Mouse (Mus musculus) neural tube, embryonic 11.5 days (tissue): ENCODE results near the gene Bace1. TPM values are rescaled to one million over a fixed set of nuclear protein-coding genes. Genes with fewer than 3 reads are reported as not detected.
"Not testable (repeated sequence)": the region's sequence is repeated elsewhere in the genome, so short reads cannot be mapped to it uniquely, and the experiment has no call there.

Experiments used
- ATAC-seq: fragments of 200-750 bp; cut with Nextera tagmentation; 2 replicates; pipeline ENCODE4 v1.8.0; 2017; ENCODE audit warnings: moderate number of reproducible peaks, mild to moderate bottlenecking, moderate TSS enrichment, moderate library complexity; ENCODE audit not compliant: insufficient read depth, low FRiP score, low TSS enrichment
- DNase-seq: peaks from one replicate; pipeline ENCODE4 v3.0.0-alpha.2; 2015; ENCODE audit warnings: low spot score
- H3K27ac ChIP-seq: fragments of 300-500 bp; sonication (generic); 2 replicates; pipeline ENCODE4 v1.5.1; 2014; ENCODE audit warnings: low read depth, mild to moderate bottlenecking, low read length
- H3K27me3 ChIP-seq: fragments of 300-500 bp; sonication (generic); 2 replicates; pipeline ENCODE4 v1.6.1; 2014; ENCODE audit warnings: mild to moderate bottlenecking, low read length, mixed read lengths; ENCODE audit not compliant: control insufficient read depth, insufficient read depth
- H3K36me3 ChIP-seq: fragments of 300-500 bp; sonication (generic); 2 replicates; pipeline ENCODE4 v1.6.1; 2014; ENCODE audit warnings: mild to moderate bottlenecking, low read length, moderate library complexity, mixed read lengths; ENCODE audit not compliant: control insufficient read depth, insufficient read depth
- H3K4me1 ChIP-seq: fragments of 300-500 bp; sonication (generic); 2 replicates; pipeline ENCODE4 v1.6.1; 2014; ENCODE audit warnings: low read length, mixed read lengths; ENCODE audit not compliant: control insufficient read depth, insufficient read depth
- H3K4me2 ChIP-seq: fragments of 300-500 bp; sonication (generic); 2 replicates; pipeline ENCODE4 v1.6.1; 2014; ENCODE audit warnings: low read depth, mild to moderate bottlenecking, moderate library complexity
- H3K4me3 ChIP-seq: fragments of 300-500 bp; sonication (generic); 2 replicates; pipeline ENCODE4 v1.5.1; 2014; ENCODE audit warnings: low read depth, low read length
- H3K9ac ChIP-seq: fragments of 300-500 bp; sonication (generic); 2 replicates; pipeline ENCODE4 v1.6.1; 2014; ENCODE audit warnings: mild to moderate bottlenecking, low read length
- H3K9me3 ChIP-seq: fragments of 300-500 bp; sonication (generic); 2 replicates; pipeline ENCODE4 v1.6.1; 2016; ENCODE audit warnings: low read length; ENCODE audit not compliant: control insufficient read depth
- WGBS: fragments of 180-500 bp; shearing (Covaris S2); extraction: QIAGEN DNeasy Blood & Tissue Kit; methylation state at CpG from one replicate; pipeline ENCODE4 v1.1.7; 2014; 5-methylcytosine and 5-hydroxymethylcytosine counted together
- polyA plus RNA-seq: library from polyadenylated mRNA; unstranded; fragments of >200 nt; fragmentation: Nextera tagmentation; extraction: Ambion mirVana; gene quantifications from 2 replicates; pipeline ENCODE4 v1.2.1, GENCODE M21; 2014

Gene Bace1
- polyA plus RNA-seq, 1 experiment from 2014 or later, result 32.2 TPM

- H3K4me2 ChIP-seq, result peak overlapping the region; percentile 61
- DNase-seq (no peak), ATAC-seq (no peak)
- H3K27ac ChIP-seq, result no peak overlapping the region
- no peaks in the 10 kb centered on the region for H3K27me3 ChIP-seq
- H3K9me3 ChIP-seq, result no peaks in the 10 kb centered on the region
- H3K4me1 ChIP-seq, result peaks cover 11% of the 10 kb centered on the region
- H3K4me3 ChIP-seq, result no peak overlapping the region
- H3K9ac ChIP-seq, result no peak overlapping the region
- no peaks in the 10 kb centered on the region for H3K36me3 ChIP-seq
- 69% methylated on average over 5 of the region's 5 CpGs for WGBS
These were observed 2.0 kb downstream of the Bace1 start for GRCm38 (mm10) chr9:45840331-45840730.

DNA sequence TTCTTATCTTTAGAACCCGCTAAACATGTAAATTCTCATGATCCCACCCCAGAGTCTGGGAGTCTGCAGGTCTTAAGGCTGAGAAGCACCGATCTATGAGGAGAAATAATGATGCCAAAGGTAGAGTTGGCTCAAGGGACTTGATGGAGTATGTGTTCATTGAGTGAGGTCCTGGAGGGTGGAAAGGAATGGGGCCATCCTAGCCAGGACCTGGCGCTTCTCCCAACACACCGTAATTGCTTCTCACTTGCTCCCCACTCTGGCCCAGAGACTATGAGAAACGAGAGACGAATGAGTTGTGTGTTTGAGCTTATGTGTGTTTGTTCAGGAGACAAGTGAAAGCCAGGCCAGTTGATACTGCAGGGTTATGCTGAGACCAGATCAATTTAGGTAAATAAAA is 3.1 kb downstream of the Bace1 start:
- no peaks in the 10 kb centered on the region for H3K27me3 ChIP-seq
- H3K4me2 ChIP-seq, result no peak overlapping the region
- peaks cover 11% of the 10 kb centered on the region for H3K4me1 ChIP-seq
- no peak for DNase-seq
- H3K36me3 ChIP-seq, result no peaks in the 10 kb centered on the region
- WGBS, result 80% methylated on average over 6 of the region's 6 CpGs
- no peak overlapping the region for H3K4me3 ChIP-seq
- no peaks in the 10 kb centered on the region for H3K9me3 ChIP-seq
- ATAC-seq, result no peak
- no peak overlapping the region for H3K9ac ChIP-seq
- H3K27ac ChIP-seq, result no peak overlapping the region

DNA sequence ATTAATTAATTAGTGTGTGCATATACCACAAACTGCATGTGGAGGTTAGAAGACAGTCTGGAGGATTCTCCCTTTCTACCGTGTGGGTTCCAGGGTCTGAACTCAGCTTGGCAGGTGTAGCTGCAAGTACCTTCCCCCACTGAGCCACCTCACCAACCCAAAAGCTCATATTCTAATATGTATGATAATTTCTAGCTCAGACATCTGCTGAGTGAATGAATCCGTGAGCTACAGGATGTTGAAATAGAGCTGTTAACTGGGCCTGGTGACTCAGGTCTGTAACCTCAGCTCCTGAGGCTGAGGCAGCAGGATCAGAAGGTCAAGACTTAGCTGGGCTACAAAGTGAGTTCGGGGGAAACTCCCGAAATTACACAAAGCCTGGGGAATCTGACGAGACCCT is 4.6 kb downstream of the Bace1 start:
- Histone ChIP-seq H3K36me3 (no peaks in the 10 kb centered on the region), H3K4me1 (peaks cover 11% of the 10 kb centered on the region), H3K4me3 (no peak overlapping the region), H3K9ac (no peak overlapping the region), H3K27ac (no peak overlapping the region), H3K9me3 (no peaks in the 10 kb centered on the region), H3K4me2 (no peak overlapping the region), H3K27me3 (no peaks in the 10 kb centered on the region)
- 85% methylated on average over 5 of the region's 5 CpGs for WGBS
- no peak for ATAC-seq
- no peak for DNase-seq

DNA sequence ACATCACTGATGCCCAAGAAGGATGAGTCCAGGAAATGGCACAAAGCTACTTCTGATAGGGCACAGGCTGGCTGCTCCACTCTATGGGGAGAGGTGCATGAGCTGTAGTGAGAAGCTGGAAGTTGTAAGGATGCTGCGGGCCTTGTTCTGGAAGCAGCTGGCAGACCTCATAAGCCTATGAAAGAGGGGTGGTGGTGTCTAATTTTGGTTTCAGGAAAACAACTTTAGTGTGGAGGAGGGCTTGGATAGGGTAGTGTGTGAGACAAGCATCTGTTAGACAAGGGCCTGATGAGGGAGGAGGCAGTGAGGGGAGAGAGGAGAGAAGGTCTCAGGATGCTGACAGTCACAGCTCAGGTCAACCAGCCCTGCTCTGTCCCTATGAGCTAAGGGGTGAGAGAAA is 5.4 kb downstream of the Bace1 start:
- Histone ChIP-seq H3K4me3 (no peak overlapping the region), H3K9ac (no peak overlapping the region), H3K9me3 (no peaks in the 10 kb centered on the region), H3K36me3 (no peaks in the 10 kb centered on the region), H3K27ac (no peak overlapping the region), H3K4me1 (peaks cover 11% of the 10 kb centered on the region), H3K4me2 (no peak overlapping the region), H3K27me3 (no peaks in the 10 kb centered on the region)
- ATAC-seq (no peak), DNase-seq (no peak)
- WGBS, result 94% methylated on average over 1 of the region's 1 CpGs

- no peak for DNase-seq
- no peak overlapping the region for H3K27ac ChIP-seq
- H3K4me3 ChIP-seq, result no peak overlapping the region
- no peaks in the 10 kb centered on the region for H3K36me3 ChIP-seq
- H3K4me1 ChIP-seq, result no peaks in the 10 kb centered on the region
- no peak overlapping the region for H3K9ac ChIP-seq
- no peaks in the 10 kb centered on the region for H3K9me3 ChIP-seq
- 94% methylated on average over 3 of the region's 3 CpGs for WGBS
- no peak for ATAC-seq
- H3K27me3 ChIP-seq, result no peaks in the 10 kb centered on the region
- H3K4me2 ChIP-seq, result no peak overlapping the region
These were observed 7.2 kb downstream of the Bace1 start for GRCm38 (mm10) chr9:45845541-45845940.

DNA sequence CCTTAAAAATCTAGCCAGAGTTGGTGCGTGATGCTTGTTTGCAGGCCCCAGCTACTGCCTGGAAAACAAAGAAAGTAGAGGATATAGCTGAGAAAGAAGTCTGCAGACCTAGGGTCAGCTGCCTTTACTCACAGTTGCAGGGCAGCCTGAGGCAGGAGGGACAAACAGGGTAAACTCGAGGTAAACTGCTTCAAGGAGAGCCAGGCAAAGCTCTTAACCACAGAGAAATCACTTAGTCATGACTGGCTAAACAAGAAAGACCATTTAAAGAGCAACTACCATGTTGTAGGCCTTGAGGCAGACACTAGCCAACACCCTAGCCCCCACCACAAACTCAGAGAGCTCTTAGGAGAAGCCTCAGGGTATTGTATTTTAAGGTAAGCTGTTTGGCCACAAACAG is 7.8 kb downstream of the Bace1 start:
- WGBS, result 74% methylated on average over 2 of the region's 2 CpGs
- not testable (repeated sequence) for H3K27me3 ChIP-seq, H3K36me3 ChIP-seq, DNase-seq, H3K9me3 ChIP-seq, ATAC-seq, H3K4me2 ChIP-seq, H3K27ac ChIP-seq, H3K9ac ChIP-seq, H3K4me1 ChIP-seq, H3K4me3 ChIP-seq

DNA sequence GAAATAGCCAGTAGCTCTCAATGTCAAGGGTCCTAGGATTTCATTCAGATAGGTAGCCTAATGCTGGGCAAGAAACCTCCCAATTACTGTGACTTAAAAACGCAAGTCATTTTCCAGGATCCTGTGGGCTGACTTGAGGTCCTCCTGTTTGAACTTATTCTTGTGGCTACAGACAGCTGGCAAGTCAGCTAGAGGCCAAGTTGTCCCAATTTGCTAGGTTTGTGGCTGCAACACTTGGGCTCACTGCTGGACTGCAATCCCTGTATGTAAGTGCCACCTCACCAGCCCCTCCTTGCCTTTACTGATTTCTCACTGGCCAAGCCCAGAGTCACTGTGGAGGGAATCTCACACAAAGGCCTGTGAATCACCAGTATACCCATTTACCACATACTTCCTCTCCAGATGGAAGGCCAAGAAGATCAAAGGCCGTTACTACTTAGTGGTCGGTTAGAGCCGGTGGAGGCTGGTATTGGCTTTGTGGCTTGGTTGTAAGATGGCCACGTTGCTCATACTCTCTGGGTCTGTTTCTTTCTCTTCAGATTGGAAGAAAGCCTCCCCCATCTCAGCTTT is 8.6 kb downstream of the Bace1 start:
- H3K9ac ChIP-seq, result no peak overlapping the region
- no peak overlapping the region for H3K4me3 ChIP-seq
- WGBS, result 74% methylated on average over 5 of the region's 5 CpGs
- no peak for DNase-seq
- no peak overlapping the region for H3K27ac ChIP-seq
- no peaks in the 10 kb centered on the region for H3K27me3 ChIP-seq
- H3K4me1 ChIP-seq, result no peaks in the 10 kb centered on the region
- no peak overlapping the region for H3K4me2 ChIP-seq
- no peaks in the 10 kb centered on the region for H3K9me3 ChIP-seq
- no peaks in the 10 kb centered on the region for H3K36me3 ChIP-seq
- ATAC-seq, result no peak

DNA sequence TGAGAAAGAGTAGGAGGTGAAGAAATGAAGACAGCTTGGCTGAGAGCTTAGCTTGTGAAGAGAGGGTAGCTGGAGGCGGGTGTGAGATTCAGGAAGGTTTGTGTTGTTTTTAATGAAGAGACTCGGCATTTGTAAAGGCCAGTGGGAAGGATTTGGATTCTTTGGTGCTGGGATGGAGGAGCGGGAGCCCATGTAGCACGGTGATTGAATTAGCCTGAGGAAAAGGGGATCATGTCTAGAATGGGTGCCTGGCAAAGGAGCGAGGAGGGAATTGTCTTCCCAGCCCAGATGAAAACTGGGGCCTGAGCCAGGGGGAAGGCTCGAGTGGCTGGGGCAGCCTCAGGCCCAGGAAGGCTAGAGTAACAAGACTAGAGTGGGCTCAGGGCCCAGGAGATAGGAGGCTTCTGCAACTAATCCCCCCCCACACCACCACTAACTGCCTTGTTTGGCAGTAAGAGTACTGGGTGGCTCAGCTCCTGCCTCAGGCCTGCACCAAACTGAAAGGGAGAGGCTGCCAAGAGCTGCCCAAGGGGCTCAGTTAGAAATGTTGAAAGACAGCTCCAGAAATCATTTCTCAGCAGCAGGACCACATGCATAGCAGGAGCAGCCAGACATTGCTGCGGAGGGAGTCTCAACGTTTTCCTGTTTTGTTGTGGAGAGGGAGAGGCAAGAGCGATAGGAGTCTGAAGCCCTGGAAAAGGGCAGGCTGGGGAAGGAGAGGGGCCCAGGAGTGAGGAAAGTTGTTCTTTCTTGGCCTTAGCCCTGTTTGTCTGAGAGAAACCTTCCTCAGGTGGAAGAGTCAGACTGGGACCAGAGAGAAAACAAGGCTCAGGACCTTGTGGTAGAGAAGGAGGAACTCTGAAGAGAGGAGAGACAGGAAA is 11.4 kb downstream of the Bace1 start:
- 79% methylated on average over 9 of the region's 9 CpGs for WGBS

More for the DNA sequence above, 11.4 kb downstream of the Bace1 start:
- no peaks in the 10 kb centered on the region for H3K36me3 ChIP-seq
- no peaks in the 10 kb centered on the region for H3K9me3 ChIP-seq
- no peak overlapping the region for H3K9ac ChIP-seq
- no peaks in the 10 kb centered on the region for H3K27me3 ChIP-seq
- H3K4me3 ChIP-seq, result no peak overlapping the region
- H3K27ac ChIP-seq, result no peak overlapping the region
- ATAC-seq (no peak), DNase-seq (no peak)
- no peaks in the 10 kb centered on the region for H3K4me1 ChIP-seq
- no peak overlapping the region for H3K4me2 ChIP-seq
